Mouse (Mus musculus) splenic B cell, adult 2 months (primary cell): ENCODE data around the gene Morf4l1.

Source experiments
- DNase-seq: peaks from one replicate; pipeline ENCODE4 v3.0.0-alpha.2; 2011; ENCODE audit warnings: low read depth, low spot score
- H3K27me3 ChIP-seq: 2 replicates; pipeline ENCODE4 v1.6.1; 2012; ENCODE audit warnings: mild to moderate bottlenecking, low read length, moderate library complexity, mixed read lengths; ENCODE audit not compliant: control insufficient read depth, poor library complexity, insufficient read depth, severe bottlenecking
- H3K36me3 ChIP-seq: 2 replicates; pipeline ENCODE4 v1.6.1; 2012; ENCODE audit warnings: mild to moderate bottlenecking, low read length, moderate library complexity, mixed read lengths; ENCODE audit not compliant: control insufficient read depth, poor library complexity, insufficient read depth, severe bottlenecking

Gene Morf4l1

DNA sequence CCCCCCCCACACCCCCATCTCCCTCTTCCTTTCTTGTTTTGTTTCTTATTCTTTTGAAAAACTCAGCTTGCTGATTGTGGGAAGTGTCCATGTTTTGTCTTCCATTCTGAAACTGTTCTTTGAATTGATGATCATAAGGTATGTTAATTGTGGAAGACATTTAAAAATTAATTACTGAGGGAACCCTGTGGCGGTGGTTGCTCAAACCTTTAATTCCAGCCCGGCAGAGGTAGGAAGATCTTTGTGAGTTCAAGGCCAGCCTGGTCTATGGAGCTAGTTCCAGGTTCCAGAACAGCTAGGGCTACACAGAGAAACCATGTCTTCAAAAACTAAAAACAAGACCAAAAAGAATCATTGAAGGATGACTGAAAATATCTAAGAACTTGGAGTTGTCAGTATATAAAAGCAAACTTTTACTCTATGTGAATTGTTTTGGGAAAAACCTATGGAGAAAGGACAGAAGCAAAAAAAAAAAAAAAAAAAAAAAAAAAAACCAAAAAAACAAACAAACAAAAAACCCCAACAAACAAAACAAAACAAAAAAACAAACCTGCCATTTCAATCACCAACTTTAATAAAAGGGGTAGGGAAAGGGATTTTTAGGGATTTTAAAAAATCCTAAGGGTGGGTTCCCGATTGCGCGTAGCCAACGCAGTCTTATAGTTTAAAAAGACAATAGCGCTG is 11.0 kb upstream of the Morf4l1 start:
- Histone ChIP-seq H3K36me3 (no peaks in the 10 kb centered on the region), H3K27me3 (no peaks in the 10 kb centered on the region)
- no peak for DNase-seq

DNA sequence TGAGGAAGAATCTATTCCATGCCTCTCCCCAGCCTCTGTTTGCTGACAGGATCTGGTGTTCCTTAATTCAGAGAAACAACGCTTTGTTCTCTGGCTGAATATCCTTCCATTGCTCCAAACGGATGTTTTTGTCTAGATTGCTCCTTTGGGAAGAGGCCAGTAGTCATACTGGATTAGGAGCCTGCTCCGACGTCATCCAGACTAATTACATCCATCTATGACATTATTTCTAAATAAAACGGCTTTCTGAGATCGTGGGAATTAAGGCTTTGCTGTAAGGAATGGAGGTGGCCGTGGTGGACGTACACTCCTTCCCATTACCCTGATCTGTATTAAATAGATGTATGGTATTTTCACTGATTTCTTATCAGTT is 10.3 kb upstream of the Morf4l1 start:
- Histone ChIP-seq H3K36me3 (no peaks in the 10 kb centered on the region), H3K27me3 (no peaks in the 10 kb centered on the region)
- DNase-seq = no peak

DNA sequence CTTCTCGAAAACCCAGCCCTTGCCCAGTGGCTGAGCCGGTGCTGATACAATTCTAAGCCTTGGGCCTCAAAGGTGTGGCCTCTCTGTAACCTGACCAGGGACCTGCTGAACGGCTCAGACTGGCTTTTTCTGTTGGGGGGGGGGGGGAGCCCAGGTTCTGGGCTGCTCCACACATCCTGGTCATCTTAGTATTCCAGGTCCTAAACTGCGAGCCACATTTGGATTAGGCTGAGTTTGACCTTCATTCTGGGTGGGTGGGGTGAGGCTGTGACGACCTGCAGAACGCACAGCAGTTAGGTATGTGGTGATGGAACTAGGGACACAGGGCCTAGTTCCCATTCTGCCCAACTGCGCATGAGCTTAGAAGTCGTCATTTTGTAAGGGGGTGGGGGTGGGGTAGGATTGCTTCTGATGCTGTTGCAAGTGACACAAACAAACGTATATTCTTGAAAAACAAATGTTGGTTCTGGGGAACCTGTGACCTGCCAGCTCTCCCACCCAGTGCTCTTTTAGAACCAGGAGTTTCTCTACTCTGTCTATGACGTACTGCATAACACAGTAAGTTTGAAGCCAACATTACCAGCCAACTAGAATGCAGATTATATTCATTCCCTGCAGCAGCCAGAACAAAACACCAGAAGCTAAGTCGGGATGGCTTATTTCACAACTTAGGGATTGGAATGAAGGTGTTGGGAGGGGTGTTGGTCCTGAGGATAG is 9.7 kb upstream of the Morf4l1 start:
- no peaks in the 10 kb centered on the region for H3K27me3 ChIP-seq
- no peak for DNase-seq
- no peaks in the 10 kb centered on the region for H3K36me3 ChIP-seq

DNA sequence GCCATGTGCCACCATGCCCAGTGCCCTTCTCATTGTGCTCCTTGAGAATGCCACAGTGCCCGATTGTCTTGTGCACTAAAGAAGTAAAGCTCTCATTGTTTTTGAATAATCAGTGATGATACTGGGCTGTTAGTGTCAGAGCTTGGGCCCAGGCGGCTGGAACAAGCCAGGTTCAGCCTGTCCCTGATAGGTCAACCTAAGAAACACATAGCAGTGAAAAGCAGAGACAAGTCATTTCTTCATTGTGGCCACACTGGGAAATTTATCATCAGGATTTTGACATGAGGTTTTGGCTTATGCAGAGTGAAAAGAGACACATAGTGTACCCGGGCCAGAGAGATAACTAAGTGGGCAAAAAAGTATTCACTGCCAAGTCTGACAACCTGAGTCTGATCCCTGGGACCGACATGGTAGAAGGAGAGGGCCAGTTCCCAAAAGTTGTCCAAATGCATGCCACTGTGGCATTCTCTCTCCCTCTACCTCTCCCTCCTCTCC is 7.7 kb upstream of the Morf4l1 start:
- H3K36me3 ChIP-seq = no peaks in the 10 kb centered on the region
- DNase-seq = no peak

DNA sequence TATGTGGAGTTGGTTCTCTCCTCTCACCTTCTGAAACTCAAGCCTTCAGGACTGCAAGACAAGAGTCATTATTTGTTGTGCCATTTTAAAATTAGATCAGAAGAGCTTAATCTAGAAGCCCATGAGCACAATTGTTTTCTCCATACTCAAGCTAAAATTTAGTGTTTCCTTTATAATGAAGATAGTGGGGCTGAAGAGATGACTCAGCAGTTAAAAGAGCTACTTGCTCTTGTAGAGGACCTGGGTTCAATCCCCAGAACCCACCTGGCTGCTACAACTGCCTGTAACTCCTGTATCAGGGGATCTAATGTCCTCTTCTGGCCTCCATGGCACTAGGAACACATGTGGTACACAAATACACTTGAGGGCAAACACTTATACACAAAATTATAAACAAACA is 2.7 kb upstream of the Morf4l1 start:
- H3K36me3 ChIP-seq = no peaks in the 10 kb centered on the region
- H3K27me3 ChIP-seq = no peaks in the 10 kb centered on the region
- DNase-seq = no peak

More for the DNA sequence above, 7.7 kb upstream of the Morf4l1 start:
- H3K27me3 ChIP-seq = no peaks in the 10 kb centered on the region

DNA sequence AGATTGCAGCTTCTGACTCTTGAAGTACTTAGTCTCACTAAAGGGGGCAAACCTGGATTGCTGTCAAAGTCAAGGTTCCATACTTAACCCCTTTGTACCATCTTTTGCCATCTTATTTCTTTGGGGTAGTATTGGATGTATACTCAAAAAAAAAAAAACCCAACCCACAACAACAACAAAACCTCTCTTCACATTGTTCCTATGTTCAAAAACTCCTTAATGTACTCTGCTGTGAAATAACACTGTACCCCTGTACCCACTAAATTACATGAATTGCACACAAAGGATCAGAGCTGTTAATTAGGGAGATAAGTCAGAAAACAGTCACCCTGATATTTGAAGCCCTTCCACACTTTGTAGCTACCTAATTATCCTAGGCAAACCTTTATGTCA is 730 bp upstream of the Morf4l1 start:
- no peaks in the 10 kb centered on the region for H3K36me3 ChIP-seq
- DNase-seq = no peak

DNA sequence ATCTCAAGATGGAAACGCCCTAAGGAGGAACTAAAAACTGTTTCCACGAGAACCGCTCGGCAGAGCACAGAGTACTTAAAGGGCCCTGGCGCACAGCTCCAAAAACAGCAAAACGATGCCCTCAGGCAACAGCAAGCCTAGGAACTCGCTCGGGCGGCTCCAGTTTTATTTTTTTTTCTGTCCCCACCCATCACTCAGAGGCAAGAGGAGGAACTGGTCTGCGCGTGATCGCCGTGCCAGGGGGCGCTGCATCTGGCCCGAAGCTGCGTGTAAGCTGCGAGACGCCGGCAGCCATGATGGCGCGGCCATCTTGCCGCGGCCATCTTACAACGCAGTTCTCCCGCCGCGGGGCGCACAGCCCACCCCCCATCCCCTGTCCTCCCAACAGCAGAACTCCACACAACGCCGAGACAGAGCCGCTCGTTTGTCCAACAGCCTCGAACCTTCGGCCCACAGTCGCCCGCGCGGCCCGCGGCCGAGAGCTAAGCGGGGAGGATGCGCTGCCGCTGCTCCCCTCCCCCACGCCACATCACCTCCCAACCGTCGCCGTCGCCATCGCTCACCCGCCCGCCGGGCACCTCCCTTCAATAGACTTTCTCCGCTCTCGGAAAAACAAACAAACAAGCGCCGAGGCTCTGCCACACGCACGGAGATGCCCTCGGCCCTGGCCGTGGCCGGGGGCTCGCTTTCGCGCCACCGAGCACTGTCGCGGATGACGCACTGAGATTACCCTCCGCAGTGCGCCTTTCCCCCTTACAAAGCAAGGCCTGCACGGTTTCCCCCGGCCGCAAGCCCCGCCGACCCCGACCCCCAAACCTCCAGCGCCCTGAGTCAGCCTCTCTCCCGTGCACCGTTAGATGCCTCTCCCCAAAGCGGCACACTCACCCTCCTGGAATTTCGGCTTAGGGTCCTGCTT is 665 bp downstream of the Morf4l1 start:
- DNase-seq = peak; percentile 96
- H3K27me3 ChIP-seq = no peaks in the 10 kb centered on the region

More for the DNA sequence above, 730 bp upstream of the Morf4l1 start:
- H3K27me3 ChIP-seq = no peaks in the 10 kb centered on the region

DNA sequence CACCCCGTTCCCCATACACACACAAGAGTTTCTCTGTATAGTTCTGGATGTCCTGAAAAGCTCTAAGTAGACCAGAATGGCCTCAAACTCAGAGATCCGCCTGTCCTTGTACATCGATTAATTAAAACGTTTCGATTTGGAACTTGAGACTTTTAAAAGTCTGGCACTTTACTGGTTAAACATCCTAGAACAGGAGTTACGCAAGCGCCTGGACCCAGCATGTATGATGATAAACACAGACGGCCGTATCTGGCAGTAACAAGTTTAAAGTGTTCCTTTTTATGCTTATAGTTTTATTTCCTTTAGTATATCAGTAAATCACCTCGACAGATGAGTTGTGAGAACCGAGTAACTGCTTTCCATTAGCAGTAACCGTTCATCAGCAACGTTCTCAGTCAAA is 1.4 kb downstream of the Morf4l1 start:
- DNase-seq = no peak
- Histone ChIP-seq H3K36me3 (no peaks in the 10 kb centered on the region), H3K27me3 (no peaks in the 10 kb centered on the region)

More for the DNA sequence above, 665 bp downstream of the Morf4l1 start:
- H3K36me3 ChIP-seq = no peaks in the 10 kb centered on the region

DNA sequence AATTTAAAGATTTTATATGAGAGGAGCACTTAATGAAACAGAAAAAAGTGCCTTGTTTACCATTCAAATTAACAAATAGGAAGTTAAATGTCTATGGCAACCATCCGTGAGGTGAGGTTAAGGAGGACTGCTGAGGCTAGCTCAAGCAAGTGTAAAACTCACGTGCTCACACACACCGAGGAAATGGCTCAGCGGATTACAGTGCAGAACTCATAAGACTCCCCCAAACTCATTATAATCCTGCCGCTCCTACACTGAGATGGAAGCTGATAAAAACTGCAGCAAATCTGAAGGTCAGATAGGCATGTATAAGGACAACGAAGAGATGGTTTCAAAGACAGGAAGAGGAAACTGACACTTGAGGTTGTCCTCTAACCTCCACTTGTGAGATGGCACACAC is 5.2 kb downstream of the Morf4l1 start:
- peak; percentile 66 for DNase-seq
- Histone ChIP-seq H3K27me3 (no peaks in the 10 kb centered on the region), H3K36me3 (no peaks in the 10 kb centered on the region; the same call in 1 of the 2 replicates)

DNA sequence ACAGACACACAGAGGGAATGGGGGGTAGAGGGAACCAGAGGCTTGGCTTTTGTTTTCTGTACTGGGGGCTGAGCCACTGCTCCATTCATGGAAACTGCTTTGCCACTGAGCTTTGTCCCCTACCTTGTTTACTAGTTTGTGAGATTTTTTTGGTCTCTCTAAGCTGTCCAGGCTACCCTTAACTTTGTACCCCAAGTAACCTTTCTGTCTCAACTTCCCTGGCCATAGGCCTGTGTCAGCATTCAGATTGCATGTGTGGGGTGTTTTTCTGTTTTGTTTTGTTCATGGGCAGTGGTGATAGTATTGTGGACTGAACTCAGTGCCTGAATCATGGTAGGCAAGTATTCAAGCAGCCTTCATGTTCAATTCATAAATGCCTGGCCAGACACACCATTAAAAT is 6.3 kb downstream of the Morf4l1 start:
- Histone ChIP-seq H3K36me3 (no peaks in the 10 kb centered on the region; the same call in 1 of the 2 replicates), H3K27me3 (no peaks in the 10 kb centered on the region)
- DNase-seq = no peak

DNA sequence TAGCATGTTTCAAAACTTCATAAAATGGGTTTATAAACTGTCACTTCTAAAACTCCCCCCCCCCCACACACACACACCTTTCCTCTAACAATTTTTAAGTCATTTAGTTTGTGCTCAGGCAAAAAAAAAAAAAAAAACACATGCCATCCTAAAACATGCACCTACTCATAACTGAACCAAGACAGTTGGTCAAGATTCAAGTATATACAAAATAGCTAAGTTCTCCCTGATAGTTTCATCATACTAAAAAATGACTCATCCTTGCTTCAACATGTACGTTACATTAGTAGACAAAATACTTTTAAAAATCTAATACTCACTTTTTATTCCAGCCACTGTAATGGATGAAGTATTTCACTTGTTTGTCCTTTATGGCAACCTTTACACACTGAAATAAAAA is 7.7 kb downstream of the Morf4l1 start:
- Histone ChIP-seq H3K36me3 (peaks cover 2% of the 10 kb centered on the region; the same call in 1 of the 2 replicates), H3K27me3 (no peaks in the 10 kb centered on the region)
- DNase-seq = no peak

DNA sequence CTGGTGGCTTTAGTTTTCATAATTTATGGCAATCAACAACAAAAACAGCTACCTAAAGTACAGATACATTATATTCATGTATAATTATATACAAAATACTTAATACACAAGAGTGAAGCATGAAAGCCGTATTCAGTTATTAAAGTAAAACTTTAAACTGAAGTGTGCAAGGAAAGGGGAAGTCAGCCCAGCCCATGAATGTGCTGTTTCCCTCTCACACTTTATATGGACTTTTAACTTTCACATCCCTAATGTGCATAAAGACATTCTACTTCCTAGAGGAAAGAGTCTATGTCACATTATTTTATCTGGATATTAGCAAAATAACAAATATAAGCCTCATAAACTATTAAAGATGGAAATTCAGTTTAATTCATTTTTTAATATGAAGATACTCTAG is 9.1 kb downstream of the Morf4l1 start:
- Histone ChIP-seq H3K27me3 (no peaks in the 10 kb centered on the region), H3K36me3 (peaks cover 2% of the 10 kb centered on the region; the same call in 1 of the 2 replicates)
- DNase-seq = peak; percentile 49

DNA sequence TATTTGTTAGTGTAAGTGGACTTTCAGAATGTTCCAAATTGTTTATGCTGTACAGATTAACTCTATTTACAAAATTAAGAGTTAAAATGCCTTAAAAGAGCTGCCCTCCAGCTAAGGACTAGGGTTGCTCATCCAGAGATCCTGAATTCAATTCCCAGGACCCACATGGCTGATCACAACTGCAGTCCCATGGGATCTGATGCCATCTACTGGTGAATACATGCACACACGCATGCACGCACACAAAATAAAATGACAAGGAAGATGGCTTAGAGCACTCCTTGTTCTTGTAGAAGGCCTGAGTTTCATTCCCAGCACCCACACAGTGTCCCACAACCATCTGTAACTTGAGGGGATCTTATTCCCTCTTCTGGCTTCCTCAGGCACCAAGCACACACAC is 13.8 kb downstream of the Morf4l1 start:
- peak; percentile 41 for DNase-seq
- Histone ChIP-seq H3K36me3 (peaks cover 10% of the 10 kb centered on the region), H3K27me3 (no peaks in the 10 kb centered on the region)

DNA sequence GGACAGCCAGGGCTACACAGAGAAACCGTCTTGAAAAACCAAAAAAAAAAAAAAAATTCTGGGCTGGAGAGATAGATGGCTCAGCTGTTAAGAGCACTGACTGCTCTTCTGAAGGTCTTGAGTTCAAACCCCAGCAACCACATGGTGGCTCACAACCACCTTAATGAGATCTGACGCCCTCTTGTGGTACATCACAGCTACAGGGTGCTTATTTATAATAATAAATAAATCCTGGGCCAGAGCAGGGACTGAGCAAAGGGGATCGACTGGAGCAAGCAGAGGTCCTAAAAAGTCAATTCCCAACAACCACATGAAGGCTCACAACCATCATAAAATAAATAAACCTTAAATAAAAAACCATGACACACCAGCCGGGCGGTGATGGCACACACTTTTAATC is 15.6 kb downstream of the Morf4l1 start:
- DNase-seq = peak; percentile 69
- H3K27me3 ChIP-seq = no peaks in the 10 kb centered on the region
- H3K36me3 ChIP-seq = peaks cover 14% of the 10 kb centered on the region
